Mouse (Mus musculus) embryo, embryonic 10 days (tissue): ENCODE data around the gene U2af2.
A peak's percentile ranks its signal among the peaks of the same experiment; 100 is the strongest.

Experiments
- DNase-seq: peaks from one replicate; pipeline ENCODE4 v3.0.0-alpha.2; 2015; ENCODE audit warnings: low spot score

Gene U2af2

DNA sequence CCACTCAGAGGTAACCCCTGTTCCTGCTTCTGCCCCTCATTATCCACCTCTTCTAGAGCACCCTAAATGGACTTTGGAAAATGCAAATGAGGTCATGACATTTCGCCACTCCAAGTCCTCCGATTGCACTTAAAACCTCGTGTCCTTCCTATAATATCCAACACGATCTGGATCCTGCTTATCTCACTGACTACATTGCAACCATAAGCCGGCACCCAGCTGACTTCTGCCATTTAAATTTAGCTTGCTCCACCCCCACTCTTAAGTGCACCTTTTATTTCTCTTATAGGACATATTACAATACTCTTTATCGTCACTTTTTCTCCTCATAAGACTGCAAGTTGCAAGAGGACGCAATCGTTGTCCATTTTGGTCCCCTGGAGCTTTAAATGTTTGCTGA, 24.5 kb upstream of the U2af2 start:
- no peak for DNase-seq

GRCm38 (mm10) chr7:5038109-5038732, 23.7 kb upstream of the U2af2 start, which contains the start of gene Zfp784:
Gene Zfp784, minus strand, starts transcription at chr7:5038446.
- peak; percentile 91 for DNase-seq

GRCm38 (mm10) chr7:5038940-5039339, 23.0 kb upstream of the U2af2 start:
- no peak for DNase-seq

DNA sequence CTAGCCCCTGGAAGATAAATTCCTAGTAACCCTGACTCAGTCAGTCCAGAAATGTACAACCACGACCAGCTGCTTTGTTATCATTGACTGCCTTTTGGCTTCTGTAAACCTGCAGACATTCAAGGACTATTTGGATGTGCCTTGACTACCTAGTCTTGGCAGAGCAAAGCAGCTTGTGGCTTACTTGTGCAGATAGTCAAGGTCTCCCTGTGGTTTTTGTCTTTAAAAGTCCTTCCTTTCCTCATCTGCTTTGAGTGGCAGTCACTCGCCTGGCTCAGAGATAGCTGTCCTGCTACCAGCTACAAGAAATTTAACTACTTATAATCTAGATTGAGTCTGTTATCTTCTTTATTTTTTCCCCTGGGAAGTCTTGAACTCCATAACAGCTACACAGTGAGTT, 17.0 kb upstream of the U2af2 start:
- no peak for DNase-seq

DNA sequence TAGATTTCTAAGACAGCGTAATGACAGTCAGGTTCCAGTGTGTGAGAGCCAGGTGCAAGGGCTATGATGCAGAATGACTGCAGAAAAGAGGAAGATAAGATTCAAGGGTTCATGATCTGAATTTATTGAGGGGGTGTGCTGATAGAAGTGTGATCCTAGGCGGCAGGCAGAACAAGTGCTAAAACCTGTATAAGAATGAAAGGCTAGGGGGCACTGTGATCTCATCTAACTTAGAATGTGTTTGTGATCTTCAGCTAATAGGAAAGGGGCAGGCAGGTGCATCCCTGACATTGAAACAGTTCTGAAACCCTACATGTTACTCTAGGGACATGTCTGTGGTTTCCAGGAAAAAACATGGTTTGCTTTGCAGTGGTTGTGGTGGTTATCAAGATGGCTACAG, 15.8 kb upstream of the U2af2 start:
- DNase-seq: no peak

DNA sequence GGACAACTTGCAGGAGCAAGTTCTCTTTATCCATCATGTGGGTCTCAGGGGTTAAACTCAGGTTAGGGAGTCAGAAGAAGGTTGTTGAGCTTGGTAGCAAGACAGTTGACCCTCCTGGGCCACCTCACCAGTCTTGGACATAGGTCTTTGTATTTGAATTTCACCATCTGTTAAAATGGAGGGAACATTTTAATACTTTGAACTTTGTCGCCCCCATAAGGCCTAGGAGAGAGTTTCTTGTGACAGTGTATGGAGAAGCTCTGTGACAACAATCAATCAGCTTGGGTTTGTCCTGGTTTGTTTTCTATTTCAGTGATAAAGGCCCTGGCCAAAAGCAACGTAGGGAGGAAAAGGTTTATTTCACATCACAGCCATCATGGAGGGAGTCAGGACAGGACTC, 14.6 kb upstream of the U2af2 start:
- DNase-seq: peak; percentile 38

DNA sequence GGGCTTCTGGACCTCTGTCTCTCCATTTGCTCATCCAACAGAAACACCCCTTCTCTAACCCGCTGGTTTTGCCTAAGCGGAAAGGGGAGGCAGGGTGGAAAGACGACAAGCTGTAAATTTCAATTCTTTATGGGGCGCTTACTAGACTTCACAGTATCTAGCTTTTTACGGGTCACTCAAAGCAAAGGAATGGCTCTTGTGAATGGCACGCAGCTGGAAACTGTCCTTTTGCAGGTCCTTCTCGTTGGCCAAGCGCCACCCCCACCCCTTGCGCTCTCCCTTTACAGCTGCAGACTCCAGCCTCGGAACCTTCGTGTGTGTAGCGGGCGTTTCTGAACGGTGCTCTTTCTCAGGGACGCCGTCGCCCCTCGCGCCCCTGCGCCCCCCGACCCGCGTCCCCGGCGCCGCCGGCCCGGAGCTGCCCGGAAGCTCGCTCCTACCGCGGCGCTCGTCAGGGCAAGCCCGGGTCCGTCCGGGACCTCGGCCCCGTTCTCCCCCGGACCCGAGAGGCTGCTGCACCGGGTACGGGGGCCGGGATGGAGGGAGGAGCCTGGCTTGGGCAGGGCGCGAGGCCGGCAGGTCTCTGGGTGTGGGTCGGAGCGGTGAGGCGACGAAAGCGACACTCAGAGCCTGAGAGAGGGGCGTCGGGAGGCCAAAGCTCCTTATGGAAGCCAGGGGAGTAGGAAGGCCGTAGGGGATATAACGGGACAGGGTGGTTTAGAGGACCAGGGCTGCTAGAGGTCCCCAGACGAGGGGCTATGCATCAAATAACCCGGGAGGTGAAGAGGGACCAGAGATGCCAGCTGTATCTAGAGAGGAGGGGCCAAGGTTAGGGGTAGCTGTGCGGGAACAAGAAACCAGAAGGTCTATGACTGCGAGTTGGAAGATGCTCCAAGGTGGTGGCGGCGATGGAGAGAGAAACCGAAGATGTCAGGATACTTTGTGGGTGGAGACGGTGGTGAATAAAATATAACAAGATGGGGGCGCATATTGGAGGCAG, 10.4 kb upstream of the U2af2 start, which contains the start of gene Zfp580:
Zfp580 (plus strand) TSS at position 346 of the 1,000 bp plus-strand sequence.
- DNase-seq: peak; percentile 82

GRCm38 (mm10) chr7:5052438-5052837, 9.5 kb upstream of the U2af2 start:
- DNase-seq: peak; percentile 63

GRCm38 (mm10) chr7:5052931-5053343, 9.0 kb upstream of the U2af2 start:
- no peak for DNase-seq

DNA sequence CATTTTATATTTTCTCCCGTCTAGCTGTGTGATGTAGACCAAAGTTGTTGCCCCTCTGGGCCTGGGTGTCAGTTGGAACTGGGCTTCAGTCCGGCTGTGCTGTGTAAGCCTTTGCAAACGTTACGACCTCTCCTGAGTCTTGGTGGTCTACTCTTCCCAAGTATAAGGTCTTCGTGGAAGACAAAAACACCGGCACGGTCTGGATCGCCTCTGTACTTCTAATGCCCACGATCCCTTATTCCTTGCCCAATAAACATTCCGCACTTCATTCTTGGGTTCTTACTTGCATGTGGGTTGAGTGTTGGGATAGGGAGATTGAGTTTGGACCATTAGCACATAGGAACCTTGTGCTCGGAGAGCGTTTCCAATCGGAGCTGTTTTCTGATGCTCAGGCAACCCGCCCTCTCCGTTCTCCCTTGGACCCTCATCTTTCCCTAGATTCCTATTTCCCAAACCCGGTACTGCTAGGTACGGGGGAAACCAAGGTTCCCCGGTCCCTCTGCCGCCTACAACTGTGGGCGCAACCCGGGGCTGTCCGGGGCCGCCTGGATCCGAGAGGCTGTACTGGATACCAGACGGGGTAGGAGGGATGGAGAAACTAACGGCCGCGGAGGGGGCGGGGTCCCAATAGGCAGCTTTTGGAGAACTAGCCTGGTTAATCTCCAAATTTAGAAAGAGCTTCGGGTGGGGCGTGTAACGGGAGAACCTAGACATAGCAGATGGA, 8.3 kb upstream of the U2af2 start:
- no peak for DNase-seq

GRCm38 (mm10) chr7:5056651-5057263, 5.2 kb upstream of the U2af2 start:
- DNase-seq: peak; percentile 36

DNA sequence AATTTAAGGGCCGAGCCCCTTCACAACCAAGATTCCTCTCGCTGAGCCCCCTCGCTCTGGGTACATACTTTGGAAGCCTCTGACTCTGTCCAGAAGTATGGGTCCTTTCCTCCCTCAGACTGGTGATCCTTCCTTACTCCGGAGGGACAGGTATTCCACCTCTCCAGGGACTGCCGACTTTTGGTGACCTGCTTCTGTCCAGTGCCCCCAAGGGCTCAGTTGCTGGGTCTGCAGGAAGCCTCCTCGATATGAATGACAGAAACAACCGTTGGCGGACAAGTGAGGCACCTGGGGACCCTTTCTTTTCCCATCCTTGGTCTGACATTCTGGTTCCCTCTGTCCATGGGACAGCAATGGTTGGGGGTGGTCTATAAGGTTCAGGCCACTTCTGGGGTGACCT, 4.6 kb upstream of the U2af2 start:
- DNase-seq: no peak

DNA sequence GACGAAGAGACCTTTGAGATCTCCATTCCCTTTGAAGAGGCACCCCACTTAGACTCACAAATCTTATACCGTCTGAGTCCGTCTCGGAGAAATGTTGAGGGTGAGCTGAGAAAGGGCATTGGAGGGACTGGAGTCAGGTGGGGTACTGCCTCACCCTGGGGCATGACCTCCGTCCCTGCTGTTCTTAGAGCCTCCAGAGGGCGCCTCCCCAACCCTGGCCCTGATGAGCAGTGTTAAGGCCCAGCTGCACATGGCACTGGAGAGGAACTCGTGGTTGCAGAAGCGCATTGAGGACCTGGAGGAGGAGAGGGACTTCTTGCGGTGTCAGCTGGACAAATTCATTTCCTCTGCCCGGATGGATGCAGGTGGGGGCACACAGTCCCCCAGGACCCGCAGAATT, 4.1 kb upstream of the U2af2 start:
- peak; percentile 52 for DNase-seq

GRCm38 (mm10) chr7:5058631-5059030, 3.3 kb upstream of the U2af2 start:
- no peak for DNase-seq

- no peak for DNase-seq
These were observed 2.5 kb upstream of the U2af2 start for GRCm38 (mm10) chr7:5059421-5059820.

DNA sequence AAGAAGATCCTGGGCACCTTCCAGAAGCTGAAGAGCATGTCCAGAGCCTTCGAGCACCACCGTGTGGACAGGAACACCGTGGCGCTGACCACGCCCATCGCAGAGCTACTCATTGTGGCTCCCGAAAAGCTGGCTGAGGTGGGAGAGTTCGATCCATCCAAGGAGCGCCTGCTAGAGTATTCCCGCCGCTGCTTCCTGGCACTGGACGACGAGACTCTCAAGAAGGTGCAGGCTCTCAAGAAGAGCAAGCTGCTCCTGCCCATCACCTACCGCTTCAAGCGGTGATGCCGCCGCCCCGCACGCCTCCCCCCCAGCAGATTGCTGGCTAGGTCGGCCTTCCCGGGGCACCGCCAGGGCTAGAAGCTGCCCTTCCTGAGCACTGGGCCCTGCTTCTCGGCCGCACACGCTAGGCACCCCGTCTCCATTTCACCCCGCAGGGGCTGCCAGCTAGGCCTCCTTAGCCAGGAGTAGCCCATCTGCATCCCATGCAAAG, 1.7 kb upstream of the U2af2 start:
- DNase-seq: peak; percentile 95

GRCm38 (mm10) chr7:5060944-5061773, 784 bp upstream of the U2af2 start:
- peak; percentile 99 for DNase-seq

- DNase-seq: peak; percentile 90
These were observed 538 bp downstream of the U2af2 start for GRCm38 (mm10) chr7:5062360-5063001.

DNA sequence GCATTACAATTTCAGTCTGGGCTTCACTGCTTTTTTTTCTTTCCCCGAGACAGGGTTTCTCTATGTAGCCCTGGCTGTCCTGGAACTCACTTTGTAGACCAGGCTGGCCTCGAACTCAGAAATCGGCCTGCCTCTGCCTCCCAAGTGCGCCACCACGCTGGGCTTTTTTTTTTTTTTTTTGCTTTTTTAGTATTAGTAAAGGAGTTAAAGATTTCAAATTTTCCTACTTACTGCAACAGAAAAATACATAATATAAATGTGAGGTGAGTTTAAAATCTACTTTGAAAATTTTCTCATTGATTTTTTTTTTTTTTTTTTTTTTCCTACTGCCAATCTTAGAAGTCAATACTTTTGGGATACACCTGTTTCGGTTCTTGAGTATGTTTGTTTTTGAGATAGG, 2.9 kb downstream of the U2af2 start:
- no peak for DNase-seq

- DNase-seq: no peak
These were observed 11.6 kb downstream of the U2af2 start for GRCm38 (mm10) chr7:5073586-5073985.
